Mouse (Mus musculus): Measurements from ENCODE around the gene Pcdh9.

Pcdh9 gene

GRCm38 (mm10) chr14:93374181-93374580 is 516.3 kb downstream of the Pcdh9 start:
- no peak for DNase-seq

- no peak for DNase-seq
Measured at GRCm38 (mm10) chr14:93354150-93354549, 536.3 kb downstream of the Pcdh9 start.

- peak; percentile 99 for DNase-seq
Measured at GRCm38 (mm10) chr14:93350906-93351305, 539.6 kb downstream of the Pcdh9 start.

- peak; percentile 72 for DNase-seq
Measured at GRCm38 (mm10) chr14:93349166-93349565, 541.3 kb downstream of the Pcdh9 start.

GRCm38 (mm10) chr14:93347031-93347430 is 543.4 kb downstream of the Pcdh9 start:
- no peak for DNase-seq

GRCm38 (mm10) chr14:93342781-93343180 is 547.7 kb downstream of the Pcdh9 start:
- DNase-seq = peak; percentile 65

GRCm38 (mm10) chr14:93341390-93341789 is 549.1 kb downstream of the Pcdh9 start:
- no peak for DNase-seq

- DNase-seq = no peak
Measured at GRCm38 (mm10) chr14:93329247-93329646, 561.2 kb downstream of the Pcdh9 start.

- DNase-seq = peak; percentile 76
Measured at GRCm38 (mm10) chr14:93317393-93317792, 573.1 kb downstream of the Pcdh9 start.

- no peak for DNase-seq
Measured at GRCm38 (mm10) chr14:93288361-93288760, 602.1 kb downstream of the Pcdh9 start.

- DNase-seq = no peak
Measured at GRCm38 (mm10) chr14:93287642-93288041, 602.8 kb downstream of the Pcdh9 start.

- DNase-seq = no peak
Measured at GRCm38 (mm10) chr14:93285136-93285535, 605.3 kb downstream of the Pcdh9 start.

GRCm38 (mm10) chr14:93284009-93284408 is 606.5 kb downstream of the Pcdh9 start:
- no peak for DNase-seq

GRCm38 (mm10) chr14:93275661-93276060 is 614.8 kb downstream of the Pcdh9 start:
- DNase-seq = no peak

- DNase-seq = no peak
Measured at GRCm38 (mm10) chr14:93274767-93275166, 615.7 kb downstream of the Pcdh9 start.

- DNase-seq = no peak
Measured at GRCm38 (mm10) chr14:93253411-93253810, 637.1 kb downstream of the Pcdh9 start.

- DNase-seq = no peak
Measured at GRCm38 (mm10) chr14:93240263-93240662, 650.2 kb downstream of the Pcdh9 start.

- DNase-seq = no peak
Measured at GRCm38 (mm10) chr14:93234333-93234732, 656.1 kb downstream of the Pcdh9 start.

GRCm38 (mm10) chr14:93233599-93233998 is 656.9 kb downstream of the Pcdh9 start:
- DNase-seq = no peak

- DNase-seq = peak; percentile 68
Measured at GRCm38 (mm10) chr14:93214846-93215245, 675.6 kb downstream of the Pcdh9 start.

GRCm38 (mm10) chr14:93199791-93200190 is 690.7 kb downstream of the Pcdh9 start:
- no peak for DNase-seq

GRCm38 (mm10) chr14:93182606-93183491 is 707.6 kb downstream of the Pcdh9 start:
- peak; percentile 13 for DNase-seq

- peak; percentile 41 for DNase-seq
Measured at GRCm38 (mm10) chr14:93169201-93169600, 721.3 kb downstream of the Pcdh9 start.

GRCm38 (mm10) chr14:93168367-93168766 is 722.1 kb downstream of the Pcdh9 start:
- DNase-seq = no peak

- no peak for DNase-seq
Measured at GRCm38 (mm10) chr14:93143414-93143813, 747.1 kb downstream of the Pcdh9 start.

Data from cerebellum, adult 9-10 months (tissue).